ENCODE assay signal across 18 mouse cellular contexts in the genomic region with DNA sequence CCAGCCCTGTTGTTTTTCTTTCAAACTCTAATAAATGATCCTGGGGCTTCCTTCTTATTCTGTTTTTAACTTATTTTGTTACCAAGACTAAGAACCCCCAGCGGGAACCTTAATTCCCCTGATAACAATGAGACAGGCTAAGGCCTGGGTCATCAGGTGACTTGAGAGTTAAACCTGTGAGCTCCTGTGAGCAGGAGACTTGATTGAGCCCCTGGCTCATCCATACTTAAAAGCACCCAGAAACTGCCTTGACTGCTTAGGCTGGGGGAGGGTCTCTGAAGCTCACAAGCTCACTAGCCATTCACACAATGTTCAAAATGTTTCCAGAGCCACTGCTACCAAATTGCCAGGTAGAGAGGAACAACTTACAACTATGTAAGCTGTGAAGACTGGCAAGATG.
DNase-seq lines count a peak whose midpoint lies in the region; ATAC-seq and TF ChIP-seq lines count a peak whose summit lies in the region.
"Had no signal": no experiment of that assay in that cellular context is flagged by ENCODE, and none has a peak within 500 bp of the region (broad histone marks: within the 10 kb centered on the region; RNA-seq: fewer than 3 reads in every experiment).

No protein-coding gene starts in this region.

- H3K4me1 ChIP-seq in intestine, embryonic 14.5 days (replicated peaks; ENCODE audit: control insufficient read depth, insufficient read depth, low read length) = peaks cover 19% of the 10 kb centered on the region
- no peaks in the 10 kb centered on the region for H3K4me1 ChIP-seq in intestine, postnatal 0 days (replicated peaks; ENCODE audit: control insufficient read depth, insufficient read depth, low read length)
- peaks cover 28% of the 10 kb centered on the region for H3K4me1 ChIP-seq in limb, embryonic 12.5 days (replicated peaks)

- no peak for DNase-seq in intestine, embryonic 14.5 days (ENCODE audit: low spot score)
- peak; percentile 2 for DNase-seq in CD4-positive helper T cell, adult 2 months (ENCODE audit: low read depth, low spot score)
- peak; percentile 91 for DNase-seq in R1 (ENCODE audit: low read depth, low spot score)
- no peak for DNase-seq in thymus, postnatal 10 days (ENCODE audit: low spot score in 2 of 2)
- DNase-seq in embryo, embryonic 11 days = no peak
- DNase-seq: adrenal gland, postnatal 14 days; cerebellum, postnatal 10 days; gastrocnemius, postnatal 25 days; kidney, adult 9 months; left cerebral cortex, postnatal 4 days; lung, adult 2 months; thymus, postnatal 25 days had no signal

- H3K4me2 ChIP-seq in intestine, embryonic 14.5 days (ENCODE audit: low read length) = no peak overlapping the region
- no peak overlapping the region for H3K4me2 ChIP-seq in intestine, postnatal 0 days (replicated peaks; ENCODE audit: low read depth)
- no peak overlapping the region for H3K4me2 ChIP-seq in limb, embryonic 12.5 days
- H3K4me2 ChIP-seq: midbrain, embryonic 13.5 days; neural tube, embryonic 13.5 days had no signal

- H3K9me3 ChIP-seq in intestine, embryonic 14.5 days (ENCODE audit: control insufficient read depth, low read length) = no peaks in the 10 kb centered on the region
- no peaks in the 10 kb centered on the region for H3K9me3 ChIP-seq in intestine, postnatal 0 days (ENCODE audit: control insufficient read depth)
- H3K9me3 ChIP-seq in limb, embryonic 12.5 days = no peaks in the 10 kb centered on the region
- H3K9me3 ChIP-seq: midbrain, embryonic 13.5 days; neural tube, embryonic 13.5 days had no signal

- H3K36me3 ChIP-seq in intestine, embryonic 14.5 days (ENCODE audit: control insufficient read depth, insufficient read depth, low read length) = no peaks in the 10 kb centered on the region
- no peaks in the 10 kb centered on the region for H3K36me3 ChIP-seq in intestine, postnatal 0 days (ENCODE audit: control insufficient read depth, insufficient read depth)
- H3K36me3 ChIP-seq in limb, embryonic 12.5 days = no peaks in the 10 kb centered on the region
- H3K36me3 ChIP-seq: midbrain, embryonic 13.5 days; neural tube, embryonic 13.5 days had no signal

- H3K27me3 ChIP-seq in intestine, embryonic 14.5 days (replicated peaks; ENCODE audit: control insufficient read depth, insufficient read depth, low read length) = no peaks in the 10 kb centered on the region
- H3K27me3 ChIP-seq in intestine, postnatal 0 days (replicated peaks; ENCODE audit: control insufficient read depth, insufficient read depth, low read length) = no peaks in the 10 kb centered on the region
- H3K27me3 ChIP-seq in limb, embryonic 12.5 days = peaks cover 13% of the 10 kb centered on the region; the same call in 1 of the 2 replicates
- H3K27me3 ChIP-seq: Patski had no signal

- no peak for TF ChIP-seq CTCF in intestine, postnatal 0 days (IDR thresholded peaks at IDR 0.05; ENCODE audit: low read depth)

- 0 out of 2 replicates have a peak overlapping the region, but pooled peaks have one; percentile 11 for H3K9ac ChIP-seq in intestine, embryonic 14.5 days (ENCODE audit: low read length)
- H3K9ac ChIP-seq in intestine, postnatal 0 days (ENCODE audit: low read depth, low read length) = no peak overlapping the region
- H3K9ac ChIP-seq in limb, embryonic 12.5 days (replicated peaks) = no peak overlapping the region
- H3K9ac ChIP-seq: midbrain, embryonic 13.5 days; neural tube, embryonic 13.5 days had no signal

- ATAC-seq in intestine, embryonic 14.5 days (replicated peaks; ENCODE audit: low FRiP score, low TSS enrichment, low read depth) = no peak
- ATAC-seq in intestine, postnatal 0 days = no peak
- no peak for ATAC-seq in limb, embryonic 12.5 days (ENCODE audit: insufficient number of reproducible peaks, insufficient read depth, low FRiP score, low TSS enrichment, low read depth)
- no peak for ATAC-seq in activated CD4-positive, CD25-positive, alpha-beta regulatory T cell, adult 4 months
- ATAC-seq: Patski had no signal

- H3K27ac ChIP-seq in intestine, embryonic 14.5 days (ENCODE audit: low read depth) = peak overlapping the region; percentile 94
- H3K27ac ChIP-seq in intestine, postnatal 0 days (ENCODE audit: low read depth, low read length) = no peak overlapping the region
- peak overlapping the region; percentile 62 for H3K27ac ChIP-seq in limb, embryonic 12.5 days
- H3K27ac ChIP-seq: midbrain, embryonic 13.5 days; neural tube, embryonic 13.5 days had no signal

- WGBS in intestine, embryonic 14.5 days = 16% methylated on average over 1 of the region's 1 CpGs
- WGBS in intestine, postnatal 0 days = 56% methylated on average over 1 of the region's 1 CpGs
- 17% methylated on average over 1 of the region's 1 CpGs for WGBS in limb, embryonic 12.5 days

- H3K4me3 ChIP-seq in intestine, embryonic 14.5 days (ENCODE audit: low read depth, low read length) = no peak overlapping the region
- H3K4me3 ChIP-seq in intestine, postnatal 0 days (ENCODE audit: low read depth, low read length) = no peak overlapping the region
- no peak overlapping the region for H3K4me3 ChIP-seq in limb, embryonic 12.5 days (replicated peaks)
- H3K4me3 ChIP-seq: midbrain, embryonic 13.5 days; neural tube, embryonic 13.5 days had no signal

Comparison
In these comparisons a context has a peak if more than half of its experiments do, and no peak if none do; other contexts are left out.
1. DNase-seq: peak in CD4-positive helper T cell, adult 2 months (single experiment) and R1 (single experiment); none in intestine, embryonic 14.5 days (single experiment), thymus, postnatal 10 days (0 of 2) and embryo, embryonic 11 days (single experiment).